Comparison of ENCODE assay signal across 15 mouse cellular contexts in the genomic region with DNA sequence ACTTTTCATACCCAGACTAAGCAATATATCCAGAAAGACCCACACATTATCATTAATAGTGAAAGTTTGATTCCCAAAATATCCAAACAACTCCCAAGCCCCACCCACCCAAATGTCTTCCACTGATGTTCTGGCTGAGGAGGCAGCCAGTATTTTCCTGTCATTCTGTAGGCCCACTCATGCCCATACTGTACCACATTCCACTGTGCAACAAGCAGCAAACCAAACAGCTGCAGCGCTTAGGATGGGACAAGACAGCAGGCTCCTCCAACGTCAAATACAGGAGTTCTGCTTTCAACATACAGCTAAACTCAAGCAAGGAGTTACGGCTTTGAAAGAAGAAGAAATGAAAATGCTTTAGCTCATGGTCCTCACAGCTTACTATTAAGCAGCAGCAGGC.
"Had no signal": no experiment of that assay in that cellular context is flagged by ENCODE, and none has a peak within 500 bp of the region (broad histone marks: within the 10 kb centered on the region; RNA-seq: fewer than 3 reads in every experiment).

No protein-coding gene starts in this region.

- ATAC-seq: midbrain, embryonic 16.5 days had no signal

- DNase-seq: lung, adult 18-20 months; lung, embryonic 14.5 days; lung, postnatal 10 days; lung, postnatal 4 days; midbrain, embryonic 14.5 days; right cerebral cortex, postnatal 14 days; thymus, adult 18-20 months; thymus, postnatal 14 days; thymus, postnatal 36 days had no signal

- H3K4me3 ChIP-seq: midbrain, embryonic 10.5 days; midbrain, embryonic 12.5 days; neural tube, embryonic 12.5 days; stomach, embryonic 15.5 days had no signal

- H3K27me3 ChIP-seq: midbrain, embryonic 12.5 days; neural tube, embryonic 12.5 days; stomach, embryonic 15.5 days had no signal

- H3K4me1 ChIP-seq: midbrain, embryonic 10.5 days; midbrain, embryonic 12.5 days; neural tube, embryonic 12.5 days; stomach, embryonic 15.5 days had no signal

- H3K27ac ChIP-seq: midbrain, embryonic 10.5 days; midbrain, embryonic 12.5 days; neural tube, embryonic 12.5 days; stomach, embryonic 15.5 days; stomach, postnatal 0 days had no signal

- H3K9me3 ChIP-seq: midbrain, embryonic 10.5 days; midbrain, embryonic 12.5 days; neural tube, embryonic 12.5 days; stomach, embryonic 15.5 days had no signal

- H3K4me2 ChIP-seq: lung, embryonic 14.5 days; midbrain, embryonic 12.5 days; neural tube, embryonic 12.5 days; stomach, embryonic 15.5 days had no signal

- H3K36me3 ChIP-seq: midbrain, embryonic 12.5 days; stomach, embryonic 15.5 days had no signal
